Mouse (Mus musculus): Measurements from ENCODE around the gene Cbx3. TPM values are rescaled to one million over a fixed set of nuclear protein-coding genes. Genes with fewer than 3 reads are reported as not detected.

The Cbx3 gene
- total RNA-seq, 2 experiments from 2014 or later, result 88.4 to 111 TPM

GRCm38 (mm10) chr6:51523807-51524320 lies 53.7 kb downstream of the Cbx3 start, which contains the start of gene Snx10:
Gene Snx10, plus strand, starts transcription at chr6:51523901.
- peak; percentile 68 to 75 for DNase-seq

GRCm38 (mm10) chr6:51524321-51524931 lies 54.3 kb downstream of the Cbx3 start:
- peak in 1 of 2 experiments; percentile 19 for DNase-seq

DNA sequence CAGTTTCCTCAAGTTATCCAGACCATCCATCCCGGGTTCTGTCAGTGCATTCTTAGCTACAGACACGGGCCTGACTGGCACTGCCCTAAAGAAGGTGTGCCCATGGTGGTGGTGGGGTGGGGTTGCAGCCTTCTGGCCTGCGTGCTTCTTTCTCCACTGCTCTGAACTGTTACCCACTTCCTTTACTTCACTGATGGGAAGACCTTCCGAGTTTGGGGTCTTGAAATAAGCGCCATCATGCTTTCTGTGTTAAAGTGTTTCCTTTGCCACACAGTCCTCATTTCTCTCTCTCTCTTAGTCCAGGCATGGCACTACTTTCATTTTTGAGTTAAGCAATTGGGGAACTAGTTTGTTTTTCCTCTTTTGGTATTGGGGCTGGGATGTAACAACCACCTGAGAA lies 54.8 kb downstream of the Cbx3 start:
- DNase-seq, result no peak

DNA sequence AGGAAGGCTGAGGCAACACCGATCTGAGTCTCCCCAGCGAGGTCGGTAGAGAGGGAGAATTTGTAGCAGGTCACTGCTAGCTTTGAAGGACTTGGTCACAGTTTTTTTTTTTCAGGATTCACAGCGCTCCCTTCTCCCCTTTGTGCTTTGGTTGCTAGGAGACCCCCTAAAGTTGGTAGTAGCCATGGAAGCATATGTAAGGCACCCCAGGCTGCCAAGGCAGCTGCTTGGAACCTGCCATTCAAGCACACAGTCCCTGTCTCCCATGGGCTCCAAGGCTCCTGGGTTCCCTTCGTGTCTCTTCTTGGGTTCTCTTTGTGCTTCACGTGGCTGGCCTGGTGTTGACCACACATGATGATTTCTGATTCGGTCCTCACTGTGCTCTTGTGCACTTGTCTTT lies 59.3 kb downstream of the Cbx3 start:
- DNase-seq, result no peak

Other genes with a start within 250 kb of the Cbx3 start
- under 1 TPM; 0.20 to 0.26 TPM for gene Nfe2l3, start 37.7 kb upstream of the Cbx3 start, total RNA-seq (2021)
- gene Hnrnpa2b1, start 466 bp upstream of the Cbx3 start, total RNA-seq (2021), result 100 to 1,000 TPM; 593 to 702 TPM
- 10 to 100 TPM; 33.4 to 36.4 TPM for gene Snx10, start 53.5 kb downstream of the Cbx3 start, total RNA-seq (2021)

Data from adrenal gland, postnatal 36 days (tissue).